Mouse (Mus musculus) cerebellum, adult 2 months (tissue): ENCODE results near the gene Abhd8. TPM values are rescaled to one million over a fixed set of nuclear protein-coding genes. Genes with fewer than 3 reads are reported as not detected.

ENCODE experiments used
- DNase-seq, 2 experiments: peaks; one replicate each; pipeline ENCODE4 v3.0.0; 2021
- H3K27ac ChIP-seq: fragments of 200-500 bp; 2 replicates; pipeline ENCODE4 v1.5.1; 2012; ENCODE audit warnings: low read length, control low read depth, inconsistent platforms; ENCODE audit not compliant: insufficient read depth
- H3K27me3 ChIP-seq: fragments of 200-500 bp; 2 replicates; pipeline ENCODE4 v1.6.1; 2012; ENCODE audit warnings: inconsistent platforms, mild to moderate bottlenecking, low read length, moderate library complexity; ENCODE audit not compliant: control insufficient read depth, insufficient read depth
- H3K4me1 ChIP-seq: fragments of 200-500 bp; 2 replicates; pipeline ENCODE4 v1.6.1; 2011; ENCODE audit warnings: low read length; ENCODE audit not compliant: control insufficient read depth, insufficient read depth
- H3K4me3 ChIP-seq: fragments of 200-500 bp; replicated peaks from 2 replicates; pipeline ENCODE3; 2011; ENCODE audit warnings: mild to moderate bottlenecking, low read depth, low read length, control low read depth; ENCODE audit not compliant: insufficient read depth
- CTCF ChIP-seq: fragments of 200-500 bp; IDR thresholded peaks from 2 replicates; pipeline ENCODE4 v1.5.1; 2011; ENCODE audit warnings: low read depth, mild to moderate bottlenecking, control low read depth, low read length, moderate library complexity, borderline replicate concordance; ENCODE audit not compliant: insufficient read depth
- POLR2A ChIP-seq: fragments of 200-500 bp; IDR thresholded peaks from 2 replicates; pipeline ENCODE4 v1.6.1; 2011; ENCODE audit warnings: low read length, control low read depth, borderline replicate concordance; ENCODE audit not compliant: insufficient read depth
- WGBS: fragments of 180-500 bp; shearing (Covaris S2); methylation state at CpG from one replicate; pipeline ENCODE4 v1.1.7; 2018; 5-methylcytosine and 5-hydroxymethylcytosine counted together
- polyA plus RNA-seq: library from polyadenylated mRNA; depleted of rRNA; stranded (reverse); fragments of >200 nt; gene quantifications from 2 replicates; pipeline ENCODE4 v1.2.3, GENCODE M21; 2012; rRNA removed

The Abhd8 gene
- 392 TPM in 2 replicates for polyA plus RNA-seq

DNA sequence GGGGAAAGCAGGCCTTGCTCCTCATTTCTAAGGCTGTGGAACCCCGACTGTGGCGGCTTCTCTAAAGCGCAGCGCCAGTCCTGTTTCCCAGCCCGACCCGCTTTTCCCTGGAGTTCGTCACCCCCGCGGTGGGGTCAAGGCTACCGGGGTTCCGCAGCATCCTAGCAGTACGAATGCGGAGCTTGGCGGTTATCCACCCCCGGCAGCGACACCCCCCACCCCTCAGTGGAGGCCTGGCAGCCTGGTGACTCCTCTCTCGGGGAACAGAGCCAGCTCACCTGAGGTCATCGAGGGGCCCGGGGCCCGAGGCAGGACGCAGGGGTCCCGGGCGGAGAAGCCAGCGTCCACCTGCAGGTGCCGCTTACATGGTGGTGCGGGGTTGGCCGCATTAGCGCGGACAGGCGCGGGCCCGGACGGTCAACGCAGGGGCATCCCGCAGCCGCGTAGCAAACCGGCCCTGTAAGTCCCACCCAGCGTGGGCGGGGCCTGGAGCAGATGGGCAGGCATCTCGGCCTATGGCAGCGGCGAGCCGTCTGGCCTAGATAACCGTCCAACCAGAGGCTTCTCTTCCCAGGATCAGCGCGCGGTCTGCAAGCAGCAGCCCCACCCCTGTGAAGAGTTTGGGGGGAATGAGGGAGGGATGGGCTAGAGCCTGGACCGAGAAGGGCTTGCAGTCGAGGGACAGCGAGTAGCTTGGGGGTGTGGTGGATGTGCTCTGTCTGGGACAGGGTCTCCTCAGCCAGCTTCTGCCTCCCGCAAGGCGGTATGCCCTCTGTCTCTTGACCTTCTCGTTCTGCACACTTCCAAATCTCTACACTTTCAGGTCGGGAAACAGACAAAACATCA is at the start of gene Abhd8:
TSS of gene Abhd8 (minus strand) at position 468 of the 846 bp plus-strand sequence.
- TF ChIP-seq POLR2A, result peak; percentile 77
- no peak for TF ChIP-seq CTCF
- Histone ChIP-seq H3K27me3 (no peaks in the 10 kb centered on the region), H3K4me3 (peak within 1 kb of the TSS; percentile 77), H3K27ac (peak within 1 kb of the TSS; percentile 92), H3K4me1 (peaks cover 21% of the 10 kb centered on the region)
- WGBS, result under 1% methylated on average over 55 of the region's 55 CpGs
- peak; percentile 99 to 100 for DNase-seq

GRCm38 (mm10) chr8:71511644-71512043 is 48.2 kb upstream of the Abhd8 start, which contains the start of gene Plvap:
TSS of gene Plvap (minus strand) at chr8:71511752.
- TF ChIP-seq POLR2A (no peak), CTCF (no peak)
- H3K27me3 ChIP-seq, result no peaks in the 10 kb centered on the region
- H3K4me1 ChIP-seq, result 0 out of 2 replicates have a peak, but pooled peaks cover under 1% of the 10 kb centered on the region
- H3K4me3 ChIP-seq, result no peak within 1 kb of the TSS
- WGBS, result 72% methylated on average over 14 of the region's 14 CpGs
- H3K27ac ChIP-seq, result no peak within 1 kb of the TSS
- no peak for DNase-seq

DNA sequence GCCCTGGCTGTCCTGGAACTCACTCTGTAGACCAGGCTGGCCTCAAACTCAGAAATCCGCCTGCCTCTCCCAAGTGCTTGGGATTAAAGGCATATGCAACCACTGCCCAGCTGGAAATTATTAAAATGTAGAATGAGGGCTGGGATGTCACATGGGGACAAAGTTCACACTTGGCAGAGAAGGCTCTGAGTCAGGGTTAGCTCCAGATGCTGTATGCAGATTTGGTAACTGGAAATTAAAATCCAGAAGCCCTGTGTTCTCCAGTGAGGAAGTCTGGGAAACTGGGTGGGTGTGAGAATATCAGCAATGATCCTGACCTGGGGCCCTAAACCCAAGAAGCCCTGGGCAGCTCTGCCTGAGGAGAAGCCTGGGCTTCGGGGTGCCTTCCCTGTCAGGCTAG is 45.9 kb upstream of the Abhd8 start:
- DNase-seq, result no peak
- H3K4me1 ChIP-seq, result peaks cover 13% of the 10 kb centered on the region
- 67% methylated on average over 2 of the region's 2 CpGs for WGBS
- H3K27me3 ChIP-seq, result no peaks in the 10 kb centered on the region
- H3K27ac ChIP-seq, result no peak overlapping the region
- no peak overlapping the region for H3K4me3 ChIP-seq
- TF ChIP-seq CTCF (no peak), POLR2A (no peak)

GRCm38 (mm10) chr8:71507589-71508104 is 44.2 kb upstream of the Abhd8 start:
- WGBS, result under 1% methylated on average over 61 of the region's 61 CpGs
- peaks cover 13% of the 10 kb centered on the region for H3K4me1 ChIP-seq
- peak overlapping the region; percentile 60 for H3K4me3 ChIP-seq
- TF ChIP-seq CTCF (no peak), POLR2A (peak; percentile 63; the same call in 1 of the 2 replicates)
- 0 out of 2 replicates have a peak overlapping the region, but pooled peaks have one; percentile 6 for H3K27ac ChIP-seq
- DNase-seq, result peak; percentile 84 to 88
- no peaks in the 10 kb centered on the region for H3K27me3 ChIP-seq

- no peaks in the 10 kb centered on the region for H3K27me3 ChIP-seq
- TF ChIP-seq POLR2A, result no peak
- no peak for TF ChIP-seq CTCF
- H3K4me3 ChIP-seq, result no peak overlapping the region
- no peak overlapping the region for H3K27ac ChIP-seq
- peak; percentile 74 to 78 for DNase-seq
- H3K4me1 ChIP-seq, result peaks cover 13% of the 10 kb centered on the region
- 10% methylated on average over 4 of the region's 4 CpGs for WGBS
Observed at GRCm38 (mm10) chr8:71505979-71506378, 42.5 kb upstream of the Abhd8 start.

- Histone ChIP-seq H3K27me3 (no peaks in the 10 kb centered on the region), H3K4me1 (peaks cover 13% of the 10 kb centered on the region), H3K4me3 (no peak overlapping the region), H3K27ac (no peak overlapping the region)
- DNase-seq, result no peak
- no peak for TF ChIP-seq CTCF
- TF ChIP-seq POLR2A, result no peak
- WGBS, result 95% methylated on average over 4 of the region's 4 CpGs
Observed at GRCm38 (mm10) chr8:71505326-71505725, 41.9 kb upstream of the Abhd8 start.

DNA sequence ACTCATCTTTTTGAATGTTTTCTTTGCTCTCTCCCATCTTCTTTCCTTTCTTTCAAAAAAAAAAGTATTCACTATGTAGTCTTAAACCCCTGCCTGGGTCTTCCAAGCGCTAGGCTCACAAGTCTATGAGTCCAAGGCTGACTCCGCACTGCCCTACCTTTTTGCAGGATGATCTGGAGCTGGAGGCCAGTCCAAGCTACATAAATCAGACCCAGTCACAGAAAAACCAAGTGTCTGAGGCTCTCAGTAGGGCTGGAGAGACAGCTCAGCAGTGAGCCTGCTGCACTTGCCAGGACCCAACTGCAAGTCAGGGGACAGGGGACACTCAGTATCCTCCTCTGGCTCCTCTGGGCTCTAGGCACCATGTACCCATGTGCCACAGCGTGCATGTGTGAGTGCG is 40.9 kb upstream of the Abhd8 start:
- H3K27me3 ChIP-seq, result no peaks in the 10 kb centered on the region
- no peak for TF ChIP-seq CTCF
- TF ChIP-seq POLR2A, result no peak
- peaks cover 14% of the 10 kb centered on the region for H3K4me1 ChIP-seq
- 97% methylated on average over 4 of the region's 4 CpGs for WGBS
- no peak overlapping the region for H3K27ac ChIP-seq
- H3K4me3 ChIP-seq, result no peak overlapping the region
- DNase-seq, result no peak
